Mouse (Mus musculus): ENCODE measurements around the gene Ccdc102a. TPM values are rescaled to one million over a fixed set of nuclear protein-coding genes. Genes with fewer than 3 reads are reported as not detected.

The Ccdc102a gene
- polyA plus RNA-seq, 1 experiment: 36.5 TPM

DNA sequence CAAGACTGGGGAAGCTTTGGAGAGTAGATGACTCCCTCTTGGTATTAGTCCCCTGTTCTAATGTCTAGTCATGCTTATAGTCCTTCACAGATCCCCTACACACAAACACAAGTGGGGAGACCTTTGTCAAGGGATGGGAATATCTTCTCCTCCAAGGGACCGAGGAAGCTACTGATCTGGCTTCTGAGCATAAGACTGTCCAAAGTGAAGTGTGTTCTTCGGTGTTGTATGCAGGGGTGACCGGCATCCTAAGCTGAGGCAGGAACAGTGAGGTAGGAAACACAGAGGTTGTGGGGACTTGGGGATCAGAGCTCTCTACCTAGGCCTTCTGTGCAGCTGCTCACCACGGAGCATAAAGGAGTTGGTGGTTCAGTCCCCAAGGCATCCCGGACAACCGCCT lies 4.3 kb upstream of the Ccdc102a start:
- DNase-seq (ENCODE audit: low spot score): no peak

DNA sequence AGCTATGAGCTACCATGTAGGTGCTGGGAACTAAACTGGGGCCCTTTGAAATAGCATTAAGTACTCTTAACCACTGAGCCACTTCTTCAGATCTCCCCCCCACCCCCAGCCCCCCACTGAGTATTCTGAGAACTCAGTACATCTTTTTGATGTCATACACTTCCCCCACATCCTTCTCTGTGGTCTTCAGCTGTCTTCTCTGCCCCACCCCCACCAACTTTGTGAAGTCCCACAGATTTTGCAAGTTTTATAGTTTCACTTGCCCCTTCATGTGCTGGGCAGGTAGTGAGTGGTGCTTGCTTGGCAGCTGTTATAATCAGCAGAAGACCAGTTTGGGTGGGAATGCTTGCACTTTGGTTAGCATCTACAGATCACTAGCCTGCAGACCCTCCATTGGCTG lies 1.4 kb upstream of the Ccdc102a start:
- DNase-seq (ENCODE audit: low spot score): no peak

DNA sequence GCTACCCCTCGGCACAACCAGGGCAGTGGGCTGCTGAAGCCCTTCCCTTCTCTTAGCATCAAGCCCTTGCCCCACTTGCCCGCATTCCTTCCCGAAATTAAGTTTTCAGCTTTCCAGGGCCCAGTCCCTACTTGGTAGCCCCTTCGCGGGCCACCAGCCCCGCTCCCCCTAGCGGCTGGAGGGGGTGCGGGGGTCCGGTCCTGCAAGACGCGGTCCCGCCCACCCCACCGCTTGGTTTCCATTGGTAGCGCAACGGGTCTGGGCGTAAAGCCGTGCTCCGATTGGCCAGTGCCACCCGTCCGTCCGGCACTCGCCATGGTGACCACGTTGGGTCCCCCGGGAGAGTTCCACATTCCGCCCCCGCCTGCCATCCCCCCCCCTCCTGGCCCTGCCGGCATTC lies 546 bp downstream of the Ccdc102a start:
- no peak for DNase-seq (ENCODE audit: low spot score)

DNA sequence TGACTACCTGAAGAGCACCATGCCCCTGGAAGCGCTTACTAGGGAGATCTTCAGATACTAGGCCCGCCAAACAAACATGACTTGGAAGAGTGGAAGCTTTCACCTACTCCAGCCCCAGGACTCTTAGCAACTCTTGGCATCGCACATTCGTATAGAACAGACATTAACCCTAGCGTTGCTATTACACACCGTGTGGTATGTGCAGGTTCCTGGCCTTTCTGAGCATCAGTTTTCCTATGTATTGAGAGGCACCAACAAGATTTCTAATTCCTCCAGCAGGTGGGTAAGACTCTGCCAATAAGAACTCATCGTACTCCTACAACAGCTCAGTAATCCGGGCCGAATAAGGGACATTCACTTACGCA lies 956 bp downstream of the Ccdc102a start:
- no peak for DNase-seq (ENCODE audit: low spot score)

DNA sequence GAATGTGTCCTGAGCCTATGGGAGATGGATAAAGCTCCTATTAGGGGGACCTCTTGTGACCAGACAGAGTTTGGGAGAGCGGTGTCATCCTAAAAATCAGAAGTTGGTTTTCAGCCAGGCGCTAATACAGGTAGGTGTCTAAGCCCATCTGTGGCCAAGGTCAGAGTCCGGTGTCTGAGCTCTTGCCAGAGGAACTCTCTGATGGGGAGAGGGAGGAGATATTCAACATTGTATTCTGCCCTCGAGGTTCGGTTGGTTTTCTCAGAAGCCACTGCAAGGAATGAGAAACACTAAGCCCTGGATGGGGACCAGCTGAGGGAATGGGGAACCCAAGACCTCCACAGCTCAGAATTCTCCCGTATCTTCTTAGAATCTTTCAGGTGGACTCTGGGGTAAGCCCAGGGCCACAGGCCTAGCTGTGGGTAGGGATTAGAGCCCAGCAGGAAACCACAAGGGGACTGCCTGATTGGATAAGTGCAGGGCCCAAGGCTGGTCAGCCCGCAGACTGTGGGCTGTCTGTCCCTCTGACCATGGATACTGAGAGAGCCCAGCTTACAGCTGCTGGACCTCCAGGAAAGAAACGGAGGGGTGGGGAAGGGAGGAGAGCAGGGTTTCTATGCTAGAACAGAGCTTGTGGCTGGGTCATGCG lies 1.5 kb downstream of the Ccdc102a start:
- DNase-seq (ENCODE audit: low spot score): no peak

DNA sequence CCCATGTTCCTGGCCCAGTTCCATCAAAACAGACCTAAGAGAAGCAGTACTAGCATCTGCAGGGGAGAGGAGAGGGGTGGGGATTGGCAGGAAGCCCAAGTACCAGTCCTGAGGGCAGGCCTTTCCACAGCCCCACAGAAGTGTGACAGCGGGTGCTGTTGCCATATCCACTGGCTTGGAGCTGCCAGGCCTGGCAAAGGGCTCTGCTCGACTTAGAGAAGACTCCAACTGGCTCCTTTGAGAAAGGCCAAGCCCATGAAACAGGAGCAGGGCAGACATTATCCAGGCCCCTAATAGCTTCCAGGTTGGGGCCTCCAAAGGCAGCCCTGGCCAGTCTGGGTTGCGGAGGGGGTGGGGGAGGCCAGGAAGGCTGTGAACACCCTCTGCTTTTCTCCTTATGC lies 3.2 kb downstream of the Ccdc102a start:
- DNase-seq (ENCODE audit: low spot score): no peak

DNA sequence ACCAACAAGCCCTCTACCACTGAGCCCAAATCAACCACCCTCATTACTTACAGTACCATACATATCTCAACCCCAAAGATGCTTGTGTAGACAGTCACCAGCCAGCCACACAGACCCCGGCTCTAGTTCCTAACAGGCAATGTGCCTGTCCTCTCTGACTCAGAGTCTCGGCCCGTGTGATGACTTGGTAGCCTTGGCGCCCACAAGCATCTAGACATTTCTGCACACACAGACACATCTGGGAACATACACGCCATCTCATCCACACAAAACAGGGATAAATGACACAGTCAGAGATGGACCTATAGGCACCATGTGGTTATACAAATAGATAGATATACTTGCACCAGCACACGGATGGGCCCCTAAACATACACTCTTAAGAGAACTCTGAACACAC lies 3.6 kb downstream of the Ccdc102a start:
- no peak for DNase-seq (ENCODE audit: low spot score)

DNA sequence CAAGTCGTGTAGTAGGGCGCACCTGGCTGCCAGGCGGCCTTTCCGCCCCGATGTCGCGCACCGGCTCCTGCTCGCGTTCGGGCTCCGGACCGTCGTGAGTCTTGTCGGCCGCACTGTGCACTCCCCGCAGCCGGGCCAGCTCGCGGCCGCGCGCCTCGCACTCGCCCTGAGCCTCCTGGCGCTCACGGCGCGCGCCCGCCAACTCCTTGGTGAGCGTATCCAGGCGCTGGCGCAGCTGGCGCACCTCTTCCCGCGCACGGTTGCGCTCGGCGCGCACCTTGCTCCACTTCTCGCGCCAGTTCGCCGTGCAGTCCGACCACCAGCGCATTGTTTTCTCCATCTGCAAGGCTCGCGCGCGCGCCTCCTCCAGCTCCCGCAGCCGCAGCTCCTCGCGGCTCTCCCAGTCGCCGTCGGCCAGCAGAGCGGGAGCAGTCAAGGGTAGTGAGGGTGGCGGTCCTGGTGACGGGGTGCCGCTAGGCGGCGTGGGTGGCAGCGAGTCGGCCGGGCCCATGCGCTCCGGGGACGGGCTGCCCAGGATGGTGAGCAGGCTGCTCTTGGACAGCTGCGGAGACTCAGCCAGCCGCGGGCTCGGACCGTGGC lies 4.7 kb downstream of the Ccdc102a start:
- peak; percentile 60 for DNase-seq (ENCODE audit: low spot score)

DNA sequence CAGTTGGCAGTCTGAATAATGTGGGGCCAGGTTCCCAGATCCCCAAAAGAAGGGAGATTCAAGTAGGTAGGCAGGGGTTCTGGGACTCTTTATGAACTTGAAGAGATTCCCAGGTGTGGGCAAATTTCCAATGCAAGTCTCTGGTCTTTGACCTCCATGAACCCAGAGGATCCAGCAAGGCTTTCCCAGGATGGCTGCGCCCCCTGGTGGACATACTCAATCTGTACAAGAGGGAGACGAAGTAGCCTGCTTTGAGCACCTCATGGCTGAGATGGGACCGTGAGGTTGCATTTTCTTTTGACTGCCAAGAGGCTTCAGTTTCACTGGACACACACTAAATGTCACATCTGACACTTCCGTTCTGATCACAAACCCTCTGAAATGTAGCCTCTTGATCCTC lies 9.1 kb downstream of the Ccdc102a start:
- peak; percentile 69 for DNase-seq (ENCODE audit: low spot score)

DNA sequence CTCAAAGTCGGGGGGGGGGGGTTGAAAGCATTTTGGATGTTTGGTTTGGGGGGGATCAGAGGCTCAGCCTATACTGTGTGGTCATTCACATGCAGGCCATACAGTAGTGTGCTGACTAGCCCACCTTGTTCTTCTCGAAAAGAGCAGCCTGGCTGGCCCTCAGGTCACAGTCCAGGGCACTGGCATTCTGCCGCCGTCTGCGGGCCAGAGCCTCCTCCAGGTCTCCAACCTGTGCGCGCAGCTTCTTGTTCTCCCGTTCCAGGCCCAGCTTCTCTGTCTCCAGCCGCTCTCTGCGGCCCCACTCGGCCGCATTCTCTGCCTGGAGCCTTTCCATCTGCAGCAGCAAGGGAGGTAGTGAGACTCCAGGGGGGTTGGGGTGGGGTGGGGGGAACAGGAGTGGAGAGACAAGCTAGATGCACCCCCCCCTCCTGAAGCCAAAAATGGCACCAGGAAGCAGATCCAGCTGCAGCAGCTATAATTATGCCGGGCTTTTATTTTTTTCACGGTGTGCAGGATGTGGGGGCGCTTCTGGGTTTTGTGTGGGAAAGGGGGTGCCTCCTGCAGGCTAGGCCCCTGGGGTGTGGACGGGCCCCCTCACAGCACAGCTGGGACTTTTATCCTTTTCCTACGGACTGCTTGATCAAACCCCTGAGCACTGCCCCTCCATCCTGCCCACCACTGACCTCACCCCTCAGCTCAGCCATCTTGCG lies 10.2 kb downstream of the Ccdc102a start:
- DNase-seq (ENCODE audit: low spot score): no peak

DNA sequence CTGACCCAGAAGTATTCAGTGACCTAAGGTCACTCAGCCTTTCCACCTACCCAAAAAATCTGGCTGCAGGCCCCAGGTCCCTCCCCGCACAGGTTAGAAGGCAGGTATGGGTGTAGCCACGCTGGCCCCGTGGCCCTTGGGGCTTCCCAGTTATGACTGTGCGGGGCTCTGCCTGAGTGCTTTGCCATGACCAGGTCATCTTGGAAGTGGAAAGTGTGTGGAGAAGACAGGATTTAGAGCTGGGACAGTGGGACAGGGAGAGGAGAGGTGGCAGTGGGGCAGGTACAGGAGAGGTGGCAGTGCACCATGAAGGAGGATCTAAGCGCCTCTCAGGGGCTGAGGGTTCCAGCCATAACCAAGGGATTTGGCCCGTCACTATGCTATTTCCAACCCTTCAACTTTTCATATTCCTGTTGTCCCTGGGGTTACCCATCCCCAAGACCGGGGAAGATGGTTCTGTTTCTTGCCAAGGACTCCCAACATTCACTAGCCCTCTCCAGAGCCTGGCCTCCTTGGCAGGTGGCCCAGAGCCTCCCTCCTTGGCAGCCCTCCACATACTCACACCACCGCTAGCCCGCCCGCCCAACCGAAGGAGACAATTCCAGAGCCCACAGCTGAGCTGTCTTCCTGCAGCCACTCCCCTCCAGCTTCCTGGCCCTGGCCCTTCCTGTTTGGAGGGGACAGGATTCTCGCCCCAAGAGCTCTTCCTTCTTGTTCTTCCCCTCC lies 13.3 kb downstream of the Ccdc102a start:
- peak; percentile 73 for DNase-seq (ENCODE audit: low spot score)

DNA sequence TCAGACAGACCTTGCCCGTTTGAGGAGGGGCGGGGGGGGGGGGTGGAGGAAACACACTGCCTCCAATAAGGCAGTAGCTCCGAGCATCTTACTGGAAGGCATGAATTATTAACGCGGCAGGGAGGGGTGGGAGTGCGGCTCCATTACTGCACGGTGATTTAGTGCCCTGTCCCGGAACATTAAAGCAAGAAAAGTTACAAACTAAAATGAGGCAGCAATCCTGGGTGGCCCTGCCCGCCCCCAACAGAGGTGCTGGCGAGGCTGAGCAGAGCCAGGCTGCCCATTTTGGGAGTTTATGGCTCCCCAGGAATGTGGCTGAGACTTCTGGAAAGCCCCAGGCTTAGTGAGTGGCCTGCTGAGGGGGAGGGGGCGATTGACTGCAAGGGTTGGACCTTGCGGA lies 14.2 kb downstream of the Ccdc102a start:
- DNase-seq (ENCODE audit: low spot score): no peak

DNA sequence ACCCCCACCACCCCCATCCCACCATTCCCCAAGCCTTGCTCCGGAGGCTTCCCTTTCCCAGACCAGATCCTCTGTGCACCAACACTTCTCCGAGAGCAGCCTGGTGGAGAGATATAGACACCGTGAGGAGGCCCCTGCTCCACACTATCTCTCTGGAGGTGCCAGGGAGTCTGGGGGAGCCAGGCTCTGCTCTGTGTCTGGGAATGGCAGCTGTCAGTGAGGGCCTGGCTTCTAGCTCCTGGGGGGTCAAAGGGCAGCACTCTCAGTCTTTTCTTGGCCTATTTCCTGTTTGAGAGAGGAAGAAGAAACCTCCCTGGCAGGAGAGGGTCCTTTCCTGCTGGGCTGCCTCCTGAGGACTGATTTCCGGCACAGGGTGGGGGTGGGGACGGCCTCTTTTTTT lies 16.9 kb downstream of the Ccdc102a start:
- no peak for DNase-seq (ENCODE audit: low spot score)

DNA sequence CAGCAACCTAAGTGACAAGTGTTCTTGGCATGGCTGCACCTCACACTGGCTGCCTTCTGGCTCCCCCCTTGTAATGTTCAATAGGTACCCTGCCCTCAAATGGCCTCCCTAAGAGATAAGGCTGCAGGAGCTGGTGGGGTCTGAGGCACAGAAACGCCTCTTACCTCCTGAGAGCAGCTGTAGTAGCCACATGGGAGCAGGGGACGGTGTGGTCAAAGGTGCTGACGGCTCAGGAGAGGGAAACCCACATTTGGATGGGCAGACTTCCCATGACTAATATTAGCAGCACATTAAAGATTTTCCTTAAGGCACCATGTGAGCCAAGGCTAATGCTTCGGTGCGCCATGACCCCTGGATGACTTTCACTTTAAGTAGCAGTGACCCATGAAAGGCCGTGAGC lies 17.3 kb downstream of the Ccdc102a start:
- DNase-seq (ENCODE audit: low spot score): no peak

DNA sequence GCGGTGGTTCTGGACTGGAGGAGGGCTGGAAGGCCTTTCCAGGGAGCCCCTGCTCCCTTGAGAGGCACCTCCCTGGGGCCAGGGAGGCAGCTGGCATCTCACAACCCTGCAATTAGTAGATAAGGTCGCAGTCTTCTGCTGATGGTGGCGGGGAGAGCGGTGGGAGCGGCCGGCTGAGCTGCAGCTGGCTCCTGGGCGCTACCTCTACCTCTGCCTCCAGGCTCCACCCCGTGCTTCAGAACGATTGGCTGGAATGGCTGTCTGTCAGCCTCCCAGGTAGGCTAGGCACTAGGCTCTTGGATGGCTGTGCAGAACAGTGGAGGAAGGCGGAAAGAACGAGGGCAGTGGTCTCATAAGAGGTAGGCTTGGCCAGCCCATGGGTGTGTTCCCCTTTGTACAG lies 18.6 kb downstream of the Ccdc102a start:
- no peak for DNase-seq (ENCODE audit: low spot score)

DNA sequence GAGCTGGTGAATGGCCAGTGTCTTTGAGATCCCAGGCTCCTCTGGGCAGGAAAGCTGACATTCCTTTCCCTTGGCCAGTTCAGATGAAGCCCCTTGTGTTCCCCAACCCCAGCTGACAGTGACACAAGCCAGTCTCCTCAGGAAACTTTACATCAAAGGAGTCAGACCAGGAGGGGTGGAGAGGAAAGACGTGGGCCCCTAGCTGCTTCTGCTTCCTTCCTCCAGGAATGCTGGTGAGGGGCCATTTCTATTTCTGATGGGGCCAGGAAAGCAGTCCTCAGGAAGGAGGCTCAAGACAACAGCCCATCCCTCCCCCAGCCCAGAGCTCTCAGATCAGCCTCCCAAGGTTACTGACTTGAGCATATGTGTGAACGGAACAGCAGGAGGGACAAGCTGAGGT lies 25.0 kb downstream of the Ccdc102a start:
- no peak for DNase-seq (ENCODE audit: low spot score)

DNA sequence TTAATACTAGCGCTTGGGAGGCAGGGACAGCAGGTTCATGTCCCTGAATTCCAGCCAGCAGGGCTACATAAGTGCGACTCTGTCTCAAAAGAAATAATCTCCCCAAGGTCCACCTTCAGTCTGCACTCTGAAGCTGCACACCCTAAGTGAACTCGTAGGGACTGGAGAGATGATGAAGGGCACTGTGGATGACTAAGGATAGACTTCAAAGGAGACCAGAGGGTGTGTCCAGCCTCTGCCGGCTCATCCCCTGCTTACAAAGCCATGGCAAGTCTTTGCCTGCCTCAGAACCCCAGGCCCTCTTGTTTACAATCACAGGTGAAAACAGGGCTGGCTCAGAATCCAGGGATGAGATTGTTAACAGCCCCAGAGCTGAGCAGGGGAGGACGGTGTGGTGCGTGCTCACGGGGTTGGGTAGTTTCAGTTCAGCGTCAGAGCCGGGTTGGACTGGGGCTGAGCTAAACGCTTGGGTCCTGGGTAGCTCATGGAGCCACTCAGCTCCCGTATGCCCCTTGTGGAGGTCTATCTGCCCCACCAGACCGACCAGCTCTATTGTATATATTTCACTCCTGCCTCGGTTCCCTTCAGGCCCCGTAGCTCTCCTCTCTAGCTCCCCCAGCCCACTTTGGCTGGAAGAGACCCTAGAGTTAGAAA lies 29.4 kb downstream of the Ccdc102a start:
- no peak for DNase-seq (ENCODE audit: low spot score)

DNA sequence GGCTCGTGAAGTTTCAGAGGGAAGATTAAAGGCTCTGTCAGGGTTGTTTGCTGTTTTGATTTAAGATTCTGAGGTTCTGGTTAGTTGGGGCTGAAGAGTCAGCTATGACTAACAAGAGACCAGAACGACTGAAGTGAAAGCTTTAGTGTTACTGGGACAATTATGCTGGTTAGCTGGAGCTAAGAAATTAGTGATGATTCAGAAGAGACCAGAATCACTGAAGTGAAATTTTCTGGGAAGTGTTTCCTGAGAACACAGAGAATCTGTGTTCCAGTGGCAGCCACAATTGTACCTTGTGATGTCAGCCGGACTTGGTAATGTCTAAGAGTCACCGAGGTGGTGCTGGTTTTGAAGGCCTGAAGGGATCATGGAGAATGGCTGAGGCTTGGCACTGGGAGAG lies 37.2 kb downstream of the Ccdc102a start:
- DNase-seq (ENCODE audit: low spot score): no peak

DNA sequence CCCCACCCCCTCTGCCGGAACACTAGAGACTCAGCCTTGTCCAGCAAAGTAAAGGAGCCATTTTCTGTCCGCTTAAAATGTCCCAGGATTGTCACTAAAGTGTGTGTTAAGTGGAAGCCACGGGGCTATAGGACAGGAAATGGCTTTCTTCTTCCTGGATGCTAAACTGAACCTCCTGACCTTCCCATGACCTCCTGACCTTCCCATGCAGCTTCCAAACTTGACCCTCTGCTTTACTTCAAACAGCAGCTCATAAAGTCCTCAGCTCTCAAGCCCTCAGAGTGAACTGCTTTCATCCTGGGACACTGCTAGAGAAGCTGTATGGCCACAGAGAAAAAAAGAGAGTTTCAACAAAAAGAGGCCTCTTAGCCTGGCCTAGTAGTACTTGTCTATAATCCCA lies 41.1 kb downstream of the Ccdc102a start:
- no peak for DNase-seq (ENCODE audit: low spot score)

DNA sequence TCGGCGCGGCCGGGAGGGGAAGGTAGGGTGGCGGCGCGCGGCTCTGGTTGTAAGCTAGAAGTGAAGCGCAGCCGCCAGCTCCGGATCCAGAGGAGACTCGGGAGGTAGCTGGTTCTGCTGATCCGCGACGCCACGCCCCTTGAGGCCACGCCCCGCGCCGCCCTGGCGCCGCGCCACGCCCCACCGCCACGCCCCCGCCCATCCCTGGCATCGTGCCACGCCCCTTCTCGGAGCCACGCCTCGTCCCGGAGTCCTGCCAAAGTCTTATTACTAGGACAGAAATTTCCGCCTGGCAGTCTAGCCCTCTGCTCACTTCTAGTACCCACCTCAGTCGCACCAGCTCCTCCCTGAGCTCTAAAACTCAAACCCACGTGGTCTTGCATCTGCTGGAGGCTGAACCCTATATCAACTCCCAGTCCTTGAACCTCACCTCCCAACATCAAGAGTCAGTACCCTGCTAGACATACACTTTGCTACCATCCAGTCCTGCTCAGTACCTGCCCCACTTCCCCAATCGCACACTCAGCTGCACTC lies 41.6 kb downstream of the Ccdc102a start, which contains the start of gene Dok4:
TSS of gene Dok4 (minus strand) at position 134 of the 534 bp plus-strand sequence.
- peak; percentile 96 for DNase-seq (ENCODE audit: low spot score)

DNA sequence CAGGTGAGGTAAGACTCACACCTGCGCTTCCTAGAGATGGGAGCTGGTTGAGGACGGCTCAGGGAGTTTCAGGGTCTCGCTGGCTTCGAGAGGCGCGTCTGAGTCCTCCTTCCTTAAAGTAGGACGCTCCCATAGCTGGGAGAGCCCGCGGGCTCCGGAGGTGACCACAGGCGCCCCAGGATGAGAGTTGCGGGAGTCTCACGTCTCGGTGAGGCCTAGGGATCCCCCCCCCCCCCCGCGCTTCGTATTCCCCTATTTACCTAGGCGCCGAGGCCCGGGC lies 42.1 kb downstream of the Ccdc102a start:
- DNase-seq (ENCODE audit: low spot score): no peak
